Mouse (Mus musculus) layer of hippocampus, adult 9-10 months (tissue): ENCODE measurements around the gene Trap1.
"Not testable (repeated sequence)": the region's sequence is repeated elsewhere in the genome, so short reads cannot be mapped to it uniquely, and the experiment has no call there.

Source experiments
- DNase-seq: peaks from one replicate; pipeline ENCODE4 v3.0.0; 2022; ENCODE audit warnings: low spot score

Trap1 gene

DNA sequence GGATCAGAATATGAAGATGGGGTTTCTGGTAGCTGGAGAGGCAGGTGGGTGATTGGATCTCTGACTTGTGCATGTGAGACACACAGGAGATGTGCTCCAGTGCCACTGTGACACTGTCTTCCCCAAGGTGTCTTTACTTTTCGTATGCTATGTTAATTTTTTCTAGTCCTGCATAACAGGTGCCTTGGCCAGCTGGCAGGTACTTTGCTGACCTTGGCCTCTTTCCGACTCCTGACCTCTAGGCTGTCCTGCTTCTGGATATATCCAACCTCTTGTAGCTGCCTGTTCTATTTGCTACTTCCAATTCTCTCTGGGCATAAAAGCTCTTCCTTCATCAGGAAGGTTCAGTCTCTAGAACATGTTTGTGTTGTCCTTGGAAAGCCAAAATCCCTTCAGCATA is 42.1 kb downstream of the Trap1 start:
- DNase-seq = no peak

DNA sequence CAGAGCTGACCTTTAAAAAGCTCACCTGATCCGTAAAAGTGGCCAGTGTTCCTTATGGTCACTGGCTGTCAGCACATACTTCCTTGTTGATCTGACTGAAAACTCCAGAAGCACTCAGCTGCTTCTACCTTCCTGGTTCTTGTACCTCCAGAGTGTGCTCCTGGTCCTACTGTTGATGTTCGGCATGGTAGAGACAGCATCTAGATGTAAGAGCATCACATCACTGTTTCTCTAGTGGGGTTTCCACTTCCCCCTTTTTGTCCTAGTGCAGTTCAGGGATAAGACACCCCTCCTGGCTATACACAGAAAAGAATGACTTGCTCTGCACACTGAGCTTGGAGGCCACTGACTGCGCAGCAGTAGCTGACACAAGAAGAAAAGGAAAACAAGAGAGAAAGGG is 43.2 kb downstream of the Trap1 start:
- no peak for DNase-seq

- no peak for DNase-seq
Observed at GRCm38 (mm10) chr16:4033971-4034370, 43.7 kb downstream of the Trap1 start.

DNA sequence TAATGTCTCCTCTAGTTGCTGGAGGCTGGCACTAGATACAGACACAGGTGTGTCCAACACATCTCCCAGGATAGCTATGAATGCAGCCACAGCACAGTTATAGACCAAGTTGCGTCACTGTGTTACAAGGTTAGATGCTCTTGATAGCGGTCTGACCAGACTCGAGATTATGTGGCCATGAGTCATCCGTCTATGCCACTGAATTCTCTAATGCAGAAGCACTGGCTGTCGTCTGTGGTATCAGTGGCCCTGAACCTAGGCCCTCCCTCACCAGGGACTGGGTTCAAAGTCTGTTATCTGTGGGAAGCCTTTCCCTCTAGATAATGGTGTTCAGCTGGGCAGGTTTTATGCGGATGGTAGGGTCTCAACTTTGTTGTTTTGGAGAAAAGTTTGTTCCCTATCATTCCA is 45.3 kb downstream of the Trap1 start:
- no peak for DNase-seq

DNA sequence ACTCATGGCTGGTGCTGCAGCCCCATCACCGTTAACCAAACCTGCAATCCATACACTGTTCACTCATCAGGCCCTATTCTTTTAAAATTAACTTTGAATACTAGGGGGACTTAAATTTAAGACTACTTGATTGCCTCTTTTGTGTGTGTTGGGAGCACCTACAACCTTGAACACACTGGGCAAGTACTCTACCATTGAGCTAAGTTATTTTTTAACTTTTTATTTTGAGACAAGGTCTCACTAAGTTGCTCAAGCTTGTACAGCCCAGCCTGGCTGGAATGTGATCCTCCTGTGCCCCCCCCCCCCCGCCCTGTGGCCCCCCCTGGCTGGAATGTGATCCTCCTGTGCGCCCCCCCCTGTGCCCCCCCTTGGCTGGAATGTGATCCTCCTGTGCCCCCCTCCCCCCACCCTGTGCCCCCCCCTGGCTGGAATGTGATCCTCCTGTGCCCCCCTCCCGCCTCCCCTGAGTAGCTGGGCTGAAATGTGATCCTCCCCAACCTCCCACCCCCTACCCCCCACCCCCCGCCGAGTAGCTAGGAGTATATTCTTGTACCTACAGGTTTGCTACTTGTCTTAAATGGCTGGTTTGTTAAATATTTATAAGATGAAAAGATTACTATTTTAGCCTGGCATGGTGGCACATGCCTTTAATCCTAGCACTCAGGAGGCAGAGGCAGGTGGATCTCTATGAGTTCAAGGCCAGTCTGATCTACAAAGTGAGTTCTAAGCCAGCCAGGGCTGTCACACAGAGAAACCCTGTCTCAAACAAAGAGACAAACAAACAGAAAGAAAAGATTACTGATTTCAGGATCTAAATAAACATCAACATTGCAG is 46.0 kb downstream of the Trap1 start:
- DNase-seq = no peak

GRCm38 (mm10) chr16:4030501-4030900 is 47.1 kb downstream of the Trap1 start:
- no peak for DNase-seq

DNA sequence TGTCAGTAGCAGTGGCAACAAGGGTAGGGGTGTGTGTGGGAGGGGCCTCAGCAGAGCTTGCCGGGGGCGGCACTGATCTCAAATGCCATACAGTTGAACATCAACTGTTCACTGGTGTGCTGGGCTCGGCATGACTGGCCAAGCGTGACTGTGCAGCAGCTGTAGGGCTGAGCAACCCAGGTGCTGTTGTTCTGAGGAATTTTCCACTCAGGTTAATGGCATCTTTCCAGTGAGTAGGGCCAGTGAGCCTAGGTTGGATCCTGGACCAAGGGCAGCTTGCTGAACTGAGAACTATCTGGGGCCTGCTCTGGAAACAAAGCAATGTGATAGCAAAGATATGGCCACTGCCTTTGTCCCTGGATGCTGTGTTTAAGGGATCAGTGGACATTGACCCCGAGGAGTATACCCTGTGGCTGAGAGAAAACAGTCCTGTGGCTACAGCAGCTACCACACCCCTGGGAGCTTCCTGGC is 48.2 kb downstream of the Trap1 start:
- no peak for DNase-seq

- no peak for DNase-seq
Observed at GRCm38 (mm10) chr16:4027211-4027610, 50.4 kb downstream of the Trap1 start.

DNA sequence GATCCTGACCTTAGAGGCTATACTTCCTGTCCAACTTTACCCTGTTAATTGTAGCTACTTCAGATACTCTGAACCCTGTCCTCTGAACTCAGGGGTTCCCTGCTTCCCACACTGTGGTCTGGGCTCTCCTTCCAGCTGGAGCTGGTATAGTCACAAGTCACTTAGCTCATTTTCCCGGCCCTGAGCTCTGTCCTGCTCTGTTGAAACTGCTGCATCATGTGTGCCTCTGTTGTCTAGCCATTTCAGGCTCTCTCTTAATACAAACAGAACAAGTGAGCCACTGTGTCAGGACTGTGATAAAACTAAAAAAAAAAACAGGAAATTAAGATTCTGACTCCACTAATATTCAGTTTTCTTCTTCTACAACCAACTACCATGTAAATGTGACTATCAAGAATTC is 51.0 kb downstream of the Trap1 start:
- DNase-seq = no peak

DNA sequence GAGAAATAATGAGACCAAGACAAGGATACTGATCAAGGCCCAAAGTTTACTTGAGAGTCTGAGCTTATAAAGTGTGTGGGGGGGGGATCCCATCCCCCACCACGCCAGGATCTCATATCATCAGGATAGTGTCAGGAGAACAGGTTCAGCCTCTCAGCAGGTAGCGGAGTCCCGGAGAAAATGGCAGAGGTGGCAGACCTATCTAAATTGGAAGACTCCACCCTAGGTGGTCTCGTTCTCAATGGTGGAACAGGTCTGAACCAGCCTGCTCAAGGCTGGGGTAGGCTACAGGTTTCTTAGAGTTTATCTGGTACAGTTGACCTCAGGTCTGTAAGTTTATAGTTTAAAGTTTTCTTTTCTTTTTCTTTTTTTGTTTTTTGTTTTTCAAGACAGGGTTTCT is 54.9 kb downstream of the Trap1 start:
- no peak for DNase-seq

- DNase-seq = no peak
Observed at GRCm38 (mm10) chr16:4021241-4021640, 56.4 kb downstream of the Trap1 start.

GRCm38 (mm10) chr16:4017466-4017865 is 60.2 kb downstream of the Trap1 start:
- DNase-seq = not testable (repeated sequence)

DNA sequence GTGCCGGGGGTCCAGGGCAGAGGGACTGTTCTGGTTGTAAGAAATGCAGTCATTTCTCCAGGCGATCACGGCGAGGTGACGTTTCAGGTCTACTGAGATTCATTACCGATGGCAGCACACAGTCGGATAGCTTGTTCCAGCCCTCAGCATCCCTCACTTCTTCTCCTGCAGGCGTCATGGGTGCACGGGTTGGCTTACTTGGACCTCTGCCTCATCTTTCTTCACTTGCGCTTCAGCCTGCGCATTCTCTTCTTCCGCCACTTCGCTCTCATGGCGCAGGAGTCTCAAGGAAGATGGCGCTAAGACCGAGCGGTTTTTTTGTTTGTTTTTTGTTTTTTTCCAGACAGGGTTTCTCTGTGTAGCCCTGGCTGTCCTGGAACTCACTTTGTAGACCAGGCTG is 60.8 kb downstream of the Trap1 start:
- not testable (repeated sequence) for DNase-seq

GRCm38 (mm10) chr16:4014040-4014668 is 63.5 kb downstream of the Trap1 start:
- no peak for DNase-seq

- DNase-seq = no peak
Observed at GRCm38 (mm10) chr16:4012882-4013570, 64.6 kb downstream of the Trap1 start.

DNA sequence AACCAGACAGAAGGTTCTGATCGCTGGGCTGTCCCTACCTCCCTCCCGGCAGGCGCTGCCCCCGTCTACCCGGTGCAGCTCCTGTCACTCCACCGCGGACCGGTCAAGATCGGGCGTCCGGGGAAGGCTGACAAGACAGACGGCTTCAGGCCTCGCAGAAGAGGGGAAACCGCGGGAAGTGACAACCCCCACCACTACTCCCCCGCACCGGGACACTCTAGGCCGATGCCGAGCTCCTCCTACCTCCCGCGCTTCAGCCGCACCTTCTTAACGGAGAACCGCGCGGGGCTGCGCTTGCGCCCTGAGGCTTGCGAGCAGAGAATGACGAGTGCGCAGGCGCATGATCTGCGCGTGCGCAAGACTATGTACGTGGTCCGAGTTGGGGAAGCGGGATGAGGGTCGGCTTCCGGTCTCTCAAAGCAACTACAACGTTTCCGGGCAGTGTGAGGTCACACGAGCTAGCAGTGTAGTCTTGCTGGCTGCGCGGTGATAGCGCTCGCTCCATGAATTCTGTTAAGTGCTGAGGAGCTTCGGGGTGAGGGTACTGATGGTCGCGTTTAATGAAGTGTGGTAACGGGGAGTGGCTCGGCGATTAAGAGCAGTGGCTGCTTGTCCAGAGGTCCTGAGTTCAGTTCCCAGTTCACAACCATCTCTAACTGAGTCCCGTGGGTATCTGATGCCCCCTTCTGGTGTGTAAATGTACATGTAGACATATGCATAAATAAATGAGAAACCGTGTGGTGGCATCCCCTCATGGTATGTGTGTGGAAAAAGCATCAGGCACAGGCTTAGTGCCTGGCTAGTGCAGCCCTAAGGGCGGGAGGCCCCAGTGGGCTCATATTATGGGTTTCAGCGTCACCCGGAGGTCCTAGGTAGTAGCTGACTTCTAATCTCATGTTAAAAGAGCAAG is 73.9 kb downstream of the Trap1 start, which contains the start of gene Slx4:
TSS of gene Slx4 (minus strand) at position 282 of the 910 bp plus-strand sequence.
- DNase-seq = peak; percentile 88
